Comparison of ENCODE assay signal across 23 mouse cellular contexts in genomic region chr8:79074986-79075385, GRCm38 (mm10). TPM values are rescaled to one million over a fixed set of nuclear protein-coding genes. Genes with fewer than 3 reads are reported as not detected.
DNase-seq lines count a peak whose midpoint lies in the region; ATAC-seq and TF ChIP-seq lines count a peak whose summit lies in the region.
"Had no signal": no experiment of that assay in that cellular context is flagged by ENCODE, and none has a peak within 500 bp of the region (broad histone marks: within the 10 kb centered on the region; RNA-seq: fewer than 3 reads in every experiment).

No protein-coding gene starts in this region.

- H3K9me3 ChIP-seq in heart, embryonic 12.5 days (replicated peaks), result no peaks in the 10 kb centered on the region
- H3K9me3 ChIP-seq in lung, embryonic 14.5 days (ENCODE audit: low read depth, low read length), result no peaks in the 10 kb centered on the region
- H3K9me3 ChIP-seq in lung, postnatal 0 days (ENCODE audit: low read length), result no peaks in the 10 kb centered on the region
- no peaks in the 10 kb centered on the region for H3K9me3 ChIP-seq in kidney, embryonic 16.5 days (ENCODE audit: low read length)
- H3K9me3 ChIP-seq: embryonic facial prominence, embryonic 10.5 days; heart, embryonic 13.5 days; hindbrain, embryonic 10.5 days; limb, embryonic 15.5 days; midbrain, embryonic 12.5 days had no signal

- H3K4me1 ChIP-seq in heart, embryonic 12.5 days (replicated peaks), result peaks cover 19% of the 10 kb centered on the region
- 0 out of 2 replicates have a peak, but pooled peaks cover 3% of the 10 kb centered on the region for H3K4me1 ChIP-seq in lung, embryonic 14.5 days (ENCODE audit: insufficient read depth)
- no peaks in the 10 kb centered on the region for H3K4me1 ChIP-seq in lung, postnatal 0 days (ENCODE audit: insufficient read depth, low read depth, low read length)
- 0 out of 2 replicates have a peak, but pooled peaks cover 12% of the 10 kb centered on the region for H3K4me1 ChIP-seq in kidney, embryonic 16.5 days (ENCODE audit: insufficient read depth, low read length)

- H3K36me3 ChIP-seq in heart, embryonic 12.5 days, result peaks cover 74% of the 10 kb centered on the region
- H3K36me3 ChIP-seq in lung, embryonic 14.5 days (ENCODE audit: insufficient read depth), result peaks cover 54% of the 10 kb centered on the region
- H3K36me3 ChIP-seq in lung, postnatal 0 days (ENCODE audit: insufficient read depth, low read length), result no peaks in the 10 kb centered on the region
- H3K36me3 ChIP-seq in kidney, embryonic 16.5 days (ENCODE audit: insufficient read depth, low read length), result peaks cover 15% of the 10 kb centered on the region

- 93% methylated on average over 9 of the region's 9 CpGs for WGBS in heart, embryonic 12.5 days
- 77% methylated on average over 9 of the region's 9 CpGs for WGBS in lung, embryonic 14.5 days
- 67% methylated on average over 9 of the region's 9 CpGs for WGBS in lung, postnatal 0 days
- 79% methylated on average over 9 of the region's 9 CpGs for WGBS in kidney, embryonic 16.5 days

- no peak overlapping the region for H3K27ac ChIP-seq in heart, embryonic 12.5 days (ENCODE audit: poor library complexity, severe bottlenecking)
- H3K27ac ChIP-seq in lung, embryonic 14.5 days (ENCODE audit: low read depth), result no peak overlapping the region
- no peak overlapping the region for H3K27ac ChIP-seq in lung, postnatal 0 days (ENCODE audit: low read length)
- no peak overlapping the region for H3K27ac ChIP-seq in kidney, embryonic 16.5 days (ENCODE audit: low read length)
- H3K27ac ChIP-seq: embryonic facial prominence, embryonic 10.5 days; heart, embryonic 13.5 days; hindbrain, embryonic 10.5 days; limb, embryonic 15.5 days; macrophage; midbrain, embryonic 12.5 days had no signal

- no peak overlapping the region for H3K9ac ChIP-seq in heart, embryonic 12.5 days
- no peak overlapping the region for H3K9ac ChIP-seq in lung, embryonic 14.5 days
- no peak overlapping the region for H3K9ac ChIP-seq in lung, postnatal 0 days (replicated peaks; ENCODE audit: low read depth)
- no peak overlapping the region for H3K9ac ChIP-seq in kidney, embryonic 16.5 days (replicated peaks; ENCODE audit: low read length)
- H3K9ac ChIP-seq: heart, embryonic 13.5 days; limb, embryonic 15.5 days; midbrain, embryonic 12.5 days had no signal

- H3K4me2 ChIP-seq in heart, embryonic 12.5 days, result no peak overlapping the region
- H3K4me2 ChIP-seq in lung, embryonic 14.5 days, result no peak overlapping the region
- no peak overlapping the region for H3K4me2 ChIP-seq in lung, postnatal 0 days (replicated peaks; ENCODE audit: low read depth, low read length)
- H3K4me2 ChIP-seq in kidney, embryonic 16.5 days (replicated peaks; ENCODE audit: low read depth, low read length), result no peak overlapping the region
- H3K4me2 ChIP-seq: heart, embryonic 13.5 days; limb, embryonic 15.5 days; midbrain, embryonic 12.5 days had no signal

- no peak for TF ChIP-seq CTCF in lung, embryonic 14.5 days (IDR thresholded peaks at IDR 0.05; ENCODE audit: low read depth)
- no peak for TF ChIP-seq CTCF in lung, postnatal 0 days (IDR thresholded peaks at IDR 0.05)
- TF ChIP-seq CTCF in brain, embryonic 14.5 days (IDR thresholded peaks at IDR 0.05; ENCODE audit: borderline replicate concordance, extremely low read depth, insufficient read depth, insufficient read length), result no peak

- no peak for ATAC-seq in heart, embryonic 12.5 days (ENCODE audit: insufficient number of reproducible peaks, low FRiP score)
- ATAC-seq in lung, embryonic 14.5 days (ENCODE audit: insufficient read depth), result no peak
- ATAC-seq in lung, postnatal 0 days, result no peak
- ATAC-seq in kidney, embryonic 16.5 days (ENCODE audit: low FRiP score, low TSS enrichment), result no peak
- ATAC-seq: activated CD4-positive, CD25-positive, alpha-beta regulatory T cell, adult 4 months; forebrain, embryonic 16.5 days; inflammation-experienced regulatory T-cells, adult 6 months; Patski had no signal

- H3K4me3 ChIP-seq in heart, embryonic 12.5 days, result no peak overlapping the region
- no peak overlapping the region for H3K4me3 ChIP-seq in lung, embryonic 14.5 days (ENCODE audit: low read depth, low read length)
- H3K4me3 ChIP-seq in lung, postnatal 0 days (ENCODE audit: low read depth, low read length), result no peak overlapping the region
- no peak overlapping the region for H3K4me3 ChIP-seq in kidney, embryonic 16.5 days (ENCODE audit: low read length)
- H3K4me3 ChIP-seq: embryonic facial prominence, embryonic 10.5 days; gastrocnemius, adult 2 months; heart, embryonic 13.5 days; hindbrain, embryonic 10.5 days; limb, embryonic 15.5 days; midbrain, embryonic 12.5 days had no signal

- peak; percentile 96 for DNase-seq in heart, adult 11 months
- DNase-seq in lung, embryonic 14.5 days, result peak; percentile 16
- DNase-seq in lung, postnatal 0 days (ENCODE audit: low spot score), result no peak
- DNase-seq in NIH3T3 (ENCODE audit: low read depth), result peak; percentile 27
- peak; percentile 68 for DNase-seq in brain, embryonic 14.5 days (ENCODE audit: low read depth)
- DNase-seq in thymus, adult 18-20 months, result no peak
- DNase-seq: cerebellum, adult 18-20 months; gastrocnemius, adult 2 months; kidney, adult 8-10 months; kidney, postnatal 4 days; right cerebral cortex, adult 18-20 months had no signal

- TF ChIP-seq POLR2A in brain, embryonic 14.5 days (IDR thresholded peaks at IDR 0.05; ENCODE audit: borderline replicate concordance, extremely low read depth, insufficient read depth, insufficient read length, poor library complexity, severe bottlenecking), result no peak

- TF ChIP-seq EP300 in lung, postnatal 0 days (IDR thresholded peaks at IDR 0.05), result no peak

- H3K27me3 ChIP-seq in heart, embryonic 12.5 days (replicated peaks), result no peaks in the 10 kb centered on the region
- no peaks in the 10 kb centered on the region for H3K27me3 ChIP-seq in lung, embryonic 14.5 days (ENCODE audit: insufficient read depth, low read length)
- no peaks in the 10 kb centered on the region for H3K27me3 ChIP-seq in lung, postnatal 0 days (replicated peaks; ENCODE audit: insufficient read depth, low read length)
- H3K27me3 ChIP-seq in kidney, embryonic 16.5 days (ENCODE audit: insufficient read depth, low read length), result no peaks in the 10 kb centered on the region
- H3K27me3 ChIP-seq: heart, embryonic 13.5 days; limb, embryonic 15.5 days; midbrain, embryonic 12.5 days; Patski had no signal

RNA-seq across cellular contexts. Expression of gene Zfp827, which starts 46.7 kb away (rescaled TPM):
- 10.3 and 10.5 TPM in 2 replicates for polyA plus RNA-seq in heart, embryonic 12.5 days (2016; fragmentation: Nextera tagmentation; extraction: Ambion mirVana)
- polyA plus RNA-seq in lung, embryonic 14.5 days (2014; fragmentation: Nextera tagmentation; extraction: Ambion mirVana), result 9.5 and 10.1 TPM in 2 replicates
- 3.4 and 4.2 TPM in 2 replicates for polyA plus RNA-seq in lung, postnatal 0 days (2015; fragmentation: Nextera tagmentation; extraction: Ambion mirVana)
- 33.9 and 48.6 TPM in 2 replicates for polyA plus RNA-seq in brain, embryonic 14.5 days (2012; rRNA removed)
- polyA plus RNA-seq in kidney, embryonic 16.5 days (2015; fragmentation: Nextera tagmentation; extraction: Ambion mirVana), result 6.9 and 7.3 TPM in 2 replicates

Comparison
In these comparisons a context has a peak if more than half of its experiments do, and no peak if none do; other contexts are left out.
1. DNase-seq: peak in heart, adult 11 months (single experiment), lung, embryonic 14.5 days (single experiment), NIH3T3 (single experiment) and brain, embryonic 14.5 days (single experiment); none in lung, postnatal 0 days (single experiment) and thymus, adult 18-20 months (0 of 2).